Mouse (Mus musculus) lung, adult 2 months (tissue): Measurements from ENCODE around the gene Rab11fip4.
A peak's percentile ranks its signal among the peaks of the same experiment; 100 is the strongest.

Source experiments
- CTCF ChIP-seq: fragments of 200-500 bp; IDR thresholded peaks from 2 replicates; pipeline ENCODE4 v1.5.1; 2011; ENCODE audit warnings: mild to moderate bottlenecking, low read length, control low read depth; ENCODE audit not compliant: insufficient read depth
- POLR2A ChIP-seq: fragments of 200-500 bp; IDR thresholded peaks from 2 replicates; pipeline ENCODE4 v1.6.1; 2011; ENCODE audit warnings: low read depth, mild to moderate bottlenecking, control low read depth, low read length, borderline replicate concordance; ENCODE audit errors: extremely low read depth

DNA sequence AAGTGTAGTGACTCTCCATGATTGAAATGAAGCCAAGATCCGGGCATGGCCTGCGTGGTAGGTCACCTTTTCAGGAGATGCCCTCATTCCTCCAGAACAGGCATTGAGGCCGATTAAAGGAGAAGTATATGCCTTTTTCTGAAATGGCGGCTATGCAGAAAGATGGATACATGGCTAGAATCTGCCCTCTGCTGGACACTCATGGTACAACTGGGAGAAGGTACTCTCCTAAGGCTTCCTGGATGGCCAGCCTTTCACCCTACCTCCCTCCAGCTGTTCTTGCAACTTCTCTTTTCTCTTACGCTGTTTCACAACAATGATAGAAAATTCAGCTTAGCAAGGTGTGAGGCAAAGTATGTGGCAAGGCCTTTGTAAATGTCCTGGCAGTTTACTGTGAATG is 13.3 kb upstream of the Rab11fip4 start:
- TF ChIP-seq CTCF, result 0 out of 2 replicates have a peak, but pooled peaks have one; percentile 44
- no peak for TF ChIP-seq POLR2A
